Comparison of ENCODE assay signal across 8 mouse cellular contexts in genomic region chr7:118995007-118995406, GRCm38 (mm10). TPM values are rescaled to one million over a fixed set of nuclear protein-coding genes. Genes with fewer than 3 reads are reported as not detected.
DNase-seq lines count a peak whose midpoint lies in the region; ATAC-seq and TF ChIP-seq lines count a peak whose summit lies in the region.

Gene Gprc5b, minus strand, starts transcription at chr7:118995211.

- peak; percentile 87 for ATAC-seq in hindbrain, embryonic 15.5 days (ENCODE audit: low FRiP score, low read depth)

- TF ChIP-seq CTCF in gastrocnemius, adult 2 months (IDR thresholded peaks at IDR 0.05) = peak; percentile 50

- DNase-seq in R1 (ENCODE audit: low read depth, low spot score) = peak; percentile 86
- peak; percentile 88 to 93 for DNase-seq in cerebellum, postnatal 14 days
- DNase-seq in gastrocnemius, adult 2 months = peak; percentile 96
- DNase-seq in left cerebral cortex, postnatal 10 days (ENCODE audit: extremely low spot score in 1 of 2, low spot score in 2 of 2) = peak in 1 of 2 experiments; percentile 93
- peak; percentile 76 for DNase-seq in right cerebral cortex, postnatal 14 days
- DNase-seq in urinary bladder, postnatal 25 days (ENCODE audit: low spot score) = peak; percentile 90

- peaks cover 58% of the 10 kb centered on the region for H3K4me1 ChIP-seq in hindbrain, embryonic 15.5 days (replicated peaks)
- peaks cover 30% of the 10 kb centered on the region for H3K4me1 ChIP-seq in megakaryocyte, embryonic 14.5 days

- H3K4me3 ChIP-seq in gastrocnemius, adult 2 months = peak within 1 kb of the TSS; percentile 93
- peak within 1 kb of the TSS; percentile 43 for H3K4me3 ChIP-seq in hindbrain, embryonic 15.5 days
- peak within 1 kb of the TSS; percentile 88 for H3K4me3 ChIP-seq in megakaryocyte, embryonic 14.5 days (replicated peaks)

- intact Hi-C loops in gastrocnemius, adult 2 months (cut with DNase I) = loop anchor here (2.0 kb wide), 1 partner anchor 68 kb away; no protein-coding TSS in a partner anchor
- intact Hi-C loops in left cerebral cortex, postnatal 10 days (cut with DNase I) = no loop called here

- no peaks in the 10 kb centered on the region for H3K36me3 ChIP-seq in hindbrain, embryonic 15.5 days
- H3K36me3 ChIP-seq in megakaryocyte, embryonic 14.5 days (replicated peaks; ENCODE audit: low read length) = no peaks in the 10 kb centered on the region

- under 1% methylated on average over 39 of the region's 44 CpGs for WGBS in hindbrain, embryonic 15.5 days

- peak within 1 kb of the TSS; percentile 50 for H3K9ac ChIP-seq in hindbrain, embryonic 15.5 days

- peak within 1 kb of the TSS; percentile 87 for H3K27ac ChIP-seq in gastrocnemius, adult 2 months
- H3K27ac ChIP-seq in hindbrain, embryonic 15.5 days (replicated peaks) = peak within 1 kb of the TSS; percentile 9

- H3K4me2 ChIP-seq in hindbrain, embryonic 15.5 days = peak within 1 kb of the TSS; percentile 64

- no peaks in the 10 kb centered on the region for H3K27me3 ChIP-seq in hindbrain, embryonic 15.5 days
- peaks cover 72% of the 10 kb centered on the region for H3K27me3 ChIP-seq in megakaryocyte, embryonic 14.5 days (replicated peaks)

- H3K9me3 ChIP-seq in hindbrain, embryonic 15.5 days = no peaks in the 10 kb centered on the region
- 0 out of 2 replicates have a peak, but pooled peaks cover 3% of the 10 kb centered on the region for H3K9me3 ChIP-seq in megakaryocyte, embryonic 14.5 days

RNA-seq across cellular contexts. Expression of gene Gprc5b, which starts in this region (rescaled TPM):
- total RNA-seq in gastrocnemius, adult 2 months (2021) = 10 to 100 TPM; 10.5 to 14.0 TPM
- polyA plus RNA-seq in hindbrain, embryonic 15.5 days (2015; fragmentation: Nextera tagmentation; extraction: Ambion mirVana) = 5.2 and 5.9 TPM in 2 replicates
- total RNA-seq in left cerebral cortex, postnatal 10 days (2021) = 10 to 100 TPM; 36.8 to 39.8 TPM
- 0.04 TPM in 1 of 2 replicates, not detected in the other for polyA plus RNA-seq in megakaryocyte, embryonic 14.5 days (2012; ENCODE audit: insufficient read depth, low replicate concordance)

Comparison
In these comparisons a context has a peak if more than half of its experiments do, and no peak if none do; other contexts are left out.
1. H3K4me3 ChIP-seq: peak in every context shown above with its lines; median percentile 93 in gastrocnemius, adult 2 months; 88 in megakaryocyte, embryonic 14.5 days; 43 in hindbrain, embryonic 15.5 days.